Mouse (Mus musculus): Measurements from ENCODE around the gene Mapkapk2.
A peak's percentile ranks its signal among the peaks of the same experiment; 100 is the strongest.

The Mapkapk2 gene

GRCm38 (mm10) chr1:131110525-131111106 lies 13.0 kb upstream of the Mapkapk2 start:
- DNase-seq = no peak

GRCm38 (mm10) chr1:131107575-131108308 lies 10.1 kb upstream of the Mapkapk2 start:
- no peak for DNase-seq

GRCm38 (mm10) chr1:131103776-131104424 lies 6.3 kb upstream of the Mapkapk2 start:
- no peak for DNase-seq

GRCm38 (mm10) chr1:131100808-131101207 lies 3.2 kb upstream of the Mapkapk2 start:
- DNase-seq = no peak

- DNase-seq = peak; percentile 75
These were observed 575 bp downstream of the Mapkapk2 start for GRCm38 (mm10) chr1:131096803-131097699.

GRCm38 (mm10) chr1:131096132-131096695 lies 1.4 kb downstream of the Mapkapk2 start:
- no peak for DNase-seq

- no peak for DNase-seq
These were observed 2.1 kb downstream of the Mapkapk2 start for GRCm38 (mm10) chr1:131095574-131095973.

GRCm38 (mm10) chr1:131093889-131094288 lies 3.7 kb downstream of the Mapkapk2 start:
- no peak for DNase-seq

- no peak for DNase-seq
These were observed 4.8 kb downstream of the Mapkapk2 start for GRCm38 (mm10) chr1:131092846-131093245.

- DNase-seq = no peak
These were observed 5.5 kb downstream of the Mapkapk2 start for GRCm38 (mm10) chr1:131092173-131092572.

- no peak for DNase-seq
These were observed 6.1 kb downstream of the Mapkapk2 start for GRCm38 (mm10) chr1:131091481-131091880.

GRCm38 (mm10) chr1:131090877-131091276 lies 6.7 kb downstream of the Mapkapk2 start:
- DNase-seq = no peak

GRCm38 (mm10) chr1:131090261-131090660 lies 7.4 kb downstream of the Mapkapk2 start:
- DNase-seq = no peak

GRCm38 (mm10) chr1:131089525-131090127 lies 8.0 kb downstream of the Mapkapk2 start:
- DNase-seq = no peak

GRCm38 (mm10) chr1:131088547-131088946 lies 9.1 kb downstream of the Mapkapk2 start:
- no peak for DNase-seq

- no peak for DNase-seq
These were observed 10.7 kb downstream of the Mapkapk2 start for GRCm38 (mm10) chr1:131086907-131087306.

- DNase-seq = no peak
These were observed 11.5 kb downstream of the Mapkapk2 start for GRCm38 (mm10) chr1:131085957-131086739.

GRCm38 (mm10) chr1:131085272-131085671 lies 12.4 kb downstream of the Mapkapk2 start:
- DNase-seq = no peak

- no peak for DNase-seq
These were observed 13.3 kb downstream of the Mapkapk2 start for GRCm38 (mm10) chr1:131084289-131084688.

- DNase-seq = no peak
These were observed 14.0 kb downstream of the Mapkapk2 start for GRCm38 (mm10) chr1:131083609-131084008.

GRCm38 (mm10) chr1:131083122-131083521 lies 14.5 kb downstream of the Mapkapk2 start:
- DNase-seq = no peak

All from thymus, postnatal 4 days (tissue).